Mouse (Mus musculus) G1E (cell line): ENCODE measurements around the gene Flt1.

Experiments
- CTCF ChIP-seq: IDR thresholded peaks from 2 replicates; pipeline ENCODE4 v1.5.1; 2012; ENCODE audit warnings: low read depth, low read length, inconsistent platforms, mixed read lengths
- GATA1 ChIP-seq: IDR thresholded peaks from 2 replicates; pipeline ENCODE4 v1.6.1; 2012; ENCODE audit warnings: borderline replicate concordance, low read length, inconsistent platforms, mixed read lengths
- POLR2AphosphoS5 ChIP-seq: IDR thresholded peaks from 2 replicates; pipeline ENCODE4 v1.6.1; 2012; ENCODE audit warnings: low read depth, low read length, inconsistent platforms; ENCODE audit not compliant: insufficient replicate concordance
- TAL1 ChIP-seq: conservative IDR thresholded peaks from 2 replicates; pipeline ENCODE4 v1.6.1; 2012; ENCODE audit warnings: low read depth, low read length, inconsistent platforms, mixed read lengths

DNA sequence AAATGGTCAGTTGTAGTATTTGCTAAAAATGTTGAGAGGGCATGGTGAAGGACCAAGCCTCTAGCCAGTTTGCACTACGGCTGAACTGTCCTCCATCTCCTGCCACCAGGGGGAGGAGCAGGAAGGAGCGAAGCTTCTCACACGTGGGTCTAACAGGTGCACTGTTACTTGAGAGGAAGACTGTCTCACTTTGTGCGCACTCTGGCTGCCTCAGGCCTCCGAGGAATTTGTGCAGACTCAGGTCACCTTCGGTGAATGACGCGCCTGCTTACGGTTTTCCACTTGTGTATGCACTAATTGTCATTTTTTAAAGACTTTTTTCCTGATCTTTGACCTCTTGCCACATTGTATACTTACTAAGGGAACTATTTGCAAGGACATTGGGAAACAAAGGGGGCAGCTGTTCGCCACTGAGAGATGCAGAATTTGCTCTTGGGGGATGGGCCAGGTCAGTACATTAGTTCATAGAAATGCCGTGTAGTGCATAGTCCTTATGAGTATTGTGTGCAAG lies 180.0 kb downstream of the Flt1 start:
- TF ChIP-seq CTCF = no peak
- no peak for TF ChIP-seq TAL1
- TF ChIP-seq POLR2AphosphoS5 = no peak
- TF ChIP-seq GATA1 = no peak
